Mouse (Mus musculus) G1E (cell line): ENCODE data around the gene Sppl2b.

ENCODE experiments used
- CTCF ChIP-seq: IDR thresholded peaks from 2 replicates; pipeline ENCODE4 v1.5.1; 2012; ENCODE audit warnings: low read depth, low read length, inconsistent platforms, mixed read lengths
- TAL1 ChIP-seq: conservative IDR thresholded peaks from 2 replicates; pipeline ENCODE4 v1.6.1; 2012; ENCODE audit warnings: low read depth, low read length, inconsistent platforms, mixed read lengths

- no peak for TF ChIP-seq TAL1
- TF ChIP-seq CTCF, result no peak
Observed at GRCm38 (mm10) chr10:80823847-80824643, 31.0 kb upstream of the Sppl2b start.
